Mouse (Mus musculus) lung, postnatal 4 days (tissue): ENCODE data around the gene Ivns1abp.
"Not testable (repeated sequence)": the region's sequence is repeated elsewhere in the genome, so short reads cannot be mapped to it uniquely, and the experiment has no call there.

Source experiments
- DNase-seq, 2 experiments: peaks; one replicate each; pipeline ENCODE4 v3.0.0; 2021

Ivns1abp gene

DNA sequence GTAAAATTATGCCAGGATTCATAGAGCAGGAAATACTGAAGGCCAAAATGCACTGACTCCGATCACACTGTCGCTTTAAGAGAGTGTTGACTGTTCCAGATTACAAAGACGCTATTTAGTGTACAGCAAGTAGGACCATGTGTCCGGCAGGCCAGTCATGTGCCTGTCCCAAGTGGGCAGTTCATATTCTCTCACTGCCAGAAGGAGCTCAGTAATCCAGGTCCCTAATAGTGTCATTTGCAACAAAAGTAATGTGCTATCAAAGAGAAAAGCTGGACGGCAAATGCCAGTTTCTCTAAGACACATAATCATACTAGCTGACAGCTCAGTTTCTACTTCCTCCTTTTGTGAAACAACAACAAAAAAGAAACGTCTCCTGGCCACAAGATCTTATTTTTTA, 1.3 kb upstream of the Ivns1abp start:
- DNase-seq = peak; percentile 41 to 42

DNA sequence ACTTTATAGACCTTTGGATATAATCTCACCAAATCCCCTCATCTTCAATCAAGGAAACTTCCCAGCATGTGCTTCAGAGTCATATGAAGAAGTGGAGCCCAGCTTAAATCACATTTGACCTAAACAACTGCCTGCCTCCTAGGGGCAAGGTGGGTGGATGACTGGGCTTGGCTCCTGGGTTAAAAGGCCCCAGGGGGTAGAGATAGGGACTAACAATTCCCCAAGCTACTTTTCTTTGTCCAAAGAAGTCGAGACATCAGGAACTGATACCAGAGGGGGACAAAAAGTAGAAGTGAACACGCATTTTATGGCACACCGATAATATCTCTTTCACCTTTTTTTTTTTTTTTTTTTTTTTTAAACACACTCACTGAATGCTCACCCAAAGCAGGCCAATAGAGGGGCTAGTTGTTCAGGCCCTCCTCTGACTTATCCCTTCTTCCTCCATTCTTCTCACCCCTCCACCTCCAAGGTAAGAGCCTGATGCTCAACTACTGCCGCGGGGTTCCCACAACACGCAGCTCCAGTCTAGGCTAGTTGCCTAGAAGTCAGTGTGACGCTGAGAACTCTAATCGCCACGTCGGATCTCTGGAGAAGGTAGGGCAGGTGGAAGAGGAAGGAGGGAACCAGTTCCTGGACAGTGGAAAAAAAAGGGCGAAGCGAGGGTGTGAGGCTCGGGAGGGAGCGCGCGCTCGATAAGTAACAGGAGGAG, 550 bp upstream of the Ivns1abp start:
- peak in 1 of 2 experiments; percentile 35 for DNase-seq

DNA sequence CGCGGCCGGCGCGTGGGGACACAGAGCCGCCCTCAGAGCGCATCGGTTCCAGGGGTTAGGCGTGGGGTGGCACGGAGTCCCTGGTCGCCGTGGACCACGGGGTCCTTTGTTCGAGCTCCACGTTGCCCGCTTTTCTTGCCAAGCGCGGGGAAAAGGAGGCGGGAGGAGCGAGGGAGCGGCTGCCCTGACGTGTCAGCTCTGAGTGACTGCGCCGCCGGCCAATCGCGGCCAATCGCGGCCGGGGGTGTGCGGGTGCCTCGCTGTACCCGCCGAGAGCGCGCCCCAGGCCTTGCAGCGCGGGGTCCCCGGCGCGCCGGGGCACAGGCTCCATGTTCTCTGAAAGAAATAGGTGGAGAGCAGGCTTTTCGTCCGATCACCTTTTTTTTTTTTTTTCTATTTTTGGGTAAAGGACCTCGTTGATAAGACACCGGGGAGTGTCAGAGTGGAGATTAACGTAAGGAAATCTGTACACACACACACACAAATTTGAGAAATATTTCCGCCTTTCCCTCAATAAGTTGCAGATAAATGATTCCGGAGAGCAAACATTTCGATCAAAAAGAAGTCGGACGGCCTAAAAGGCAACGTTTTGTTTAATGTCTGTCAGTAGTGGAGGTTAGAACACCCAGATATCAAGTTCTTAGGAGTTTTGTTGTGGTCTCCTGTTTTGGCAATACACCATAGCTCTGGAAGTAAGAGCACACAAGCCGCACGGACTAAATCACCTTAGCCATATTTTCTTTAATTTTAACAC, 1.0 kb downstream of the Ivns1abp start:
- DNase-seq = peak; percentile 97

DNA sequence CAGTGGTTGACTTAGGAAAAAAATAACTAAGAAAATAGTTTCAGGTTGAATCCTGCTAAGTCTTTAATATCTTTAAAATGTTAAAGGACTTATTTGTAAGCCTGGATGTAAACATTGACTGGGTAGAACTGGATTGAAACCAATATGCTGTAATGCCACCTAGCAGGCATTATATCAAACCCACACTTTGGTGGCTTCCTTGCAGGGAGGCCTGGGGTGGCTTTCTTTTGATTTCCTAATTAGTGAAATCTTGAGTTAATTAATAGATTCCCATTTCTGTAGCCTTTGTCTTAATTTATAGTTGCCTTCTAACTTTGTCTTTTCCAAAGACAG, 1.6 kb downstream of the Ivns1abp start:
- no peak for DNase-seq

DNA sequence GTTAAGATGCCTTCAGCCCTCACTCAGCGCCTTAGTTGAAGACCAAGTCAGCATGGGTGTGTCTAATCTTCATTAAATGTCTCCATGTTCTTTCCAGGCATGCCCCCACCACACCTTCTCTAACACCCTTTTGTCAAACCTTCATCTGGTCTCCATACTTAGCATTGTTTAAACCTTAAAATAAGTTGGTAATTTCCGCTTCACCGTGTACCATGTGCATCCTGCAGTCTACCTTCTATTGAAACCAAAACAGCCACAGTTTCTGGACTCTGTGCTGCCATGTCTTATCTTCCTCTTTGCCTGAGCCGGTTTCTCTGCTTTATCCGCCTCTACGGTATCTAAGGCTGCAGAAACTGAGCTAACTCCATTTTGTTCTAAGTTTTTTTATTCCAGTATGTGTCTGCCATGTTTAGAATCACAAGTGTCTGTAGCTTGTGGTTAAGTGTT, 2.4 kb downstream of the Ivns1abp start:
- DNase-seq = no peak

DNA sequence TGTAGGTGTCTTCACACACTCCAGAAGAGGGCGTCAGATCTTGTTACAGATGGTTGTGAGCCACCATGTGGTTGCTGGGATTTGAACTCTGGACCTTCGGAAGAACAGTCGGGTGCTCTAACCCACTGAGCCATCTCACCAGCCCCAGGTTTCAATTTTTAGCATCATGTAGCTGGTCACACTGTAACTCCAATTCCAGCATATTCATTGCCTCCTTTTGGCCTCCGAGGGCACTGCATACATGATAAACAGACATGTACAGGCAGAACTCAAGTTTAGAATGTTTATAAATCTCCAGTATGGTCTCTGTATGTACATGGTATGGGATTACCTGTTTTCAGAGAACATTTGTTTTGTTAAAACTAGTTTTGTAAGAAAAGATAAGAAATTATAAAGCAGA, 4.0 kb downstream of the Ivns1abp start:
- not testable (repeated sequence) for DNase-seq

DNA sequence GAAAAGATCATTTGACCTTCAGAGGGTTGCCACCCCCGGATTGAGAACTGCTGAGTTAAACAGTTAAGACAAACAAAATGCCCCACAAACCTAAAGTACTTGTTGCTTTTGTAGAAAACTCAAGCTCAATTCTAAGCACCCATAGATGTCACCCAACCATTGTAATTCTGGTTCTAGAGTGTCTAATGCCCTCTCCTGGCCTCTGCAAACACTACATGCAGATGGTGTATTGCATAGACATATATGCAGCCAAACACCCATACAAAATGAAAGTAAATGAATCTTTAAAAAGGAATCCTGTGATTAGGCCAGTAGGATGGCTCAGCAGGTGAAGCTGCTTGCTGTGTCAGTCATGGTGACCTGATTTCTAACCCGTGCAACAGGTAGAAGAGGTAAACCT, 8.6 kb downstream of the Ivns1abp start:
- peak in 1 of 2 experiments; percentile 54 for DNase-seq

DNA sequence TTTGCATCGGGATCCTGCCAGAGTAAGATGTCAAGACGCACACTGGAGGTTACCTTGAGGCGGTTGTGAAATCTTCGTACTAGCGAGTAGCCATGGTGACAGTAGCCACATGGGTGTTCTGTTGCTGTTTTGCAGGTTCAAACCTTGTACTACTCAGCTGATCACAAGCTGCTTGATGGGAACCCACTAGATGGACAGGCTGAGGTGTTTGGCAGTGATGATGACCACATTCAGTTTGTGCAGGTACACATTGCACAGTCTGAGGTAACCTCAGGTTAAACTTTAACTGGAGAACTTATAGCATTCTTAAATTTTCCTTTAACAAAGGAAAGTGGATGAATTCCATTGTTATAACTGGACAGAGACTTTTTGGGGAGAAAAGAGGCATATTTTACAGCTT, 11.7 kb downstream of the Ivns1abp start:
- DNase-seq = no peak

DNA sequence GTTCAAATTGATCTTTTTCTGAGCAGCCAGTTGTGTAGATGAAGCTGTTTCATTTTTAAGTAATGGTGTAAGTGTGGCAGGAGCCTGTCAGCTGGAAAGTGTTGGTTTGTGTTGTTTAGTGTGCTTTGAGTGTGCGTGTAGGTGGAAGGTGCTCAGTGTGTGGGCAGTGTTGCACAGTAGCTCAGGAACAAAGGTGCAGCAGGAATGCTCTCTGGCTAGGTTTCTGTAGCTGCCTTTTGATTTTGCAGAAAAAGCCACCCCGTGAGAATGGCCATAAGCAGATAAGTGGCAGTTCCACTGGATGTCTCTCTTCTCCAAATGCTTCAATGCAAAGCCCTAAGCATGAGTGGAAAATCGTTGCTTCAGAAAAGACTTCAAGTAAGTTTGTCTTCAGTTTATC, 15.1 kb downstream of the Ivns1abp start:
- DNase-seq = no peak

DNA sequence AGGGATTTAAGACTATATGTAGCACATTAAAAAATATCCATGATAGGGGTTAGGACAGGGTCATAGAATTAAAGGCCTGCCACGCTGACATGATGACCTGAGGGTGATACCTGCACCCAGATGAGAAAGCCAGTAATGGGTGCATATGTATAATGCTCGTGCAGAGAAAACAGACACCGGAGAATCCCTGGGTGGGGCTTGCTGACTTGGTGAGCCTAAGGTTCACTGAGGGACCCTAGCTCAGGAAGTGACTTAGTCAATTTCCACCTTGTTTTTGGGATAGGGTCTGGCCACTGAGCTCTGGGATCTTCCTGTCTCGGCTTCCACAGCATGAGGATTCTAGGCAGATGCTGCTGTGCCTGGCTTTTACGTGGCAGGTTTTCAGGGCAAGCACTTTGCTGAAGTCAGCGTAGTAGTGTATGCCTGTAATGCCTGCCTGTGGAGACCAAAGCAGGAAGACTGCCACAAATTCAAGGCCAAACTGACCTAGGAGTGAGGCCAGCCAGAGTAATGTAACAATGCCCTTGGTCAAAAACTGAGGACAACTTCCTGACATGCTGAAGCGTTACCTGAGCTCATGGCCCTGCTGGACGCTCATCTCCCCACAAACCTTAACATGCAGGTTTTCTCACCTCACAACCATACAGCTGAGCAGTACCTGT, 22.8 kb downstream of the Ivns1abp start:
- DNase-seq = no peak

DNA sequence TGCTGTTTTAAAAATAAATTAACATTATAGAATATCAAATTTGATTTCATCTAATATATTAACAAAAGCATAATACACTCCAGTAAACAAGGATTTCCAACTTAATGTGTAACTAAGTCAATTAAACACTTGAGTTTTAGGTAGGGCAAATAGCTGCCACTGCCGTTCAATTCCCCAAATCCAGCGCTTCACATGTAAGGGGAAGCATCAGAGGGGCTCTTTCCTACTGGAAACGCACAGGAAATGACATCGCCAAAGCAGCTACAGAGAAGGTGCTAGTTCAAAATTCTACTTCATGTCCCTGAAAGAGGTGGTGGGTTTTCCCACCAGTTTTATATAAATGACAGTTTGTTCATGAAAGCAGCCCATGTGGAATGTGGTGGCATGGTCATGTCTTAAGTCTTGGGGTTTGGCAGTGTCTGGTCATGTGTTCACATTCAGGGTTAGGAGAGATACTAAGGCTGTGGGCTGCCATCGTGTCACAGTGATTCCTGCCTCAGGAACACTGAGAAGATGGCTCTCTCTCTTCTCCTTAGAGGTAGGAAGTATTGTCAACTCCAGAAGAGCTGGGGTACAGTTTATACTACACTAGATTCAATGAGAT, 23.5 kb downstream of the Ivns1abp start:
- no peak for DNase-seq

DNA sequence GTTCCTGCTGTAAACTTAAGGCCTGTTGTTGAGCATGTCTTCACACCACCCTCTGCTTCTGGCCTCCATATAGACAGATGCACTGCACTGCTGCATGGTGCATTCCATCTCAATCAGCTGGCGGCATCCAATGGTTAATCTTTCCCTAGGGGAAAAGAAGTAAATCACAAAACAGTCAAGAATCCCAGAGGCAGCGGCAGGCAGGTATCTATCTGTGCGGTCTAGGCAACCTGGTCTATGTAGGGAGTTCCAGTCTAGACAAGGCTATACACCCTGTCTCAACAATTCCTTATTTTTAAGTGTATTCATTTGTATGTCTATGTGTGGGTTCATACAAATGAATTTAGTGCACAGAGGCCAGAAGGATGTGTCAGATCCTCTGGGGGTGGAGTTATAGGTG, 24.2 kb downstream of the Ivns1abp start:
- no peak for DNase-seq

DNA sequence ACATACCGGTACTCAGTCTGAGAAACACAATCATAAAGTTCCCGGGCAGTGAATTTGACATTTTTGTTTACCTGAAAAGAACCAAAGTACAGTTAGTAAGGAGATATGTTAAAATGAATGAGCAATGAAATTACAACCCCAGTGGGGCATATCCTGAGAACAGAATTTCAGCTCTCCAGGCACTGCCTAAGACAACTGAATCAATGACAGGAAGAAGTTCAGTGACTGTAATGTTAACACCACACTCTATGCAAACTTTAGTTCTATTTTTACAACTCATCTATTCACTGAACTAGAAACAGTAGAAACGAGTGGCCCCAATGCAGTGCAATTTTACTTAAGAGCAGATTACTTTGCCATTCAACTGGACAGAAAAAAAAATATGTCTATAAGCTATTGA, 26.3 kb downstream of the Ivns1abp start:
- no peak for DNase-seq

DNA sequence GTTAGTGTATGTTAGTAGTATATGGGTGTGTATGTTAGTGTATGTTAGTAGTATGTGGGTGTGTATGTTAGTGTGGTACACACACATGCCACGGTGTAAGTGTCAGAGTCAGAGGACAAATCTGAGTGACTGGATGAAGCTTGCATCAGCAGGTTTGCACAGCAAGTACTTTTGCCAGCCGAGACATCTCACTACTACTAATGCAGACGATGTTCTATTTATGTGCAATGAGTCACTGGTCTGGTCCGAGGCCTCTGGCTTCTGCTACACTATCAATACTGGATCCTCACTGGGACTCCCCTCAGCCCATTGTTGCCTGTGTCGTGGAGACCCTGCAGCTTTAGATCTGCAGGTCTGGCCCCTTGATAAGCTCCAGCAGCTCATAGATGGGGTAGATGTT, 27.3 kb downstream of the Ivns1abp start:
- DNase-seq = no peak

DNA sequence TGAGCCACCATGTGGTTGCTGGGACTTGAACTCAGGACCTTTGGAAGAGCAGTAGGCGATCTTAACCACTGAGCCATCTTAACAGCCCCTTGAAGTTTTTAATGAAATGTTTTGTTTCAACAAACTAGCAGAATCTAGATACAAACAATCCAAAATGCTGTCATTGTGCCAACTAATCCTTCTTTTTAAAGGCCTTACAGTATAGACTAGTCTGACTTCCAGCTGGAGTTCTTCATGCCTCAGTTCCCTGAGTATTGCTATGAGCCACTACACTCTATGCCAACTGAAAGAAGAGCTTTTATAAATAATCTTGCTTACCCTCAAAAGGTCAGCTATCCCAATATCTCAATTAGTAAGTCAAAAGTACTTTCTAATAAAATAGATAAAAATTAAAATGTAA, 28.5 kb downstream of the Ivns1abp start:
- DNase-seq = no peak

DNA sequence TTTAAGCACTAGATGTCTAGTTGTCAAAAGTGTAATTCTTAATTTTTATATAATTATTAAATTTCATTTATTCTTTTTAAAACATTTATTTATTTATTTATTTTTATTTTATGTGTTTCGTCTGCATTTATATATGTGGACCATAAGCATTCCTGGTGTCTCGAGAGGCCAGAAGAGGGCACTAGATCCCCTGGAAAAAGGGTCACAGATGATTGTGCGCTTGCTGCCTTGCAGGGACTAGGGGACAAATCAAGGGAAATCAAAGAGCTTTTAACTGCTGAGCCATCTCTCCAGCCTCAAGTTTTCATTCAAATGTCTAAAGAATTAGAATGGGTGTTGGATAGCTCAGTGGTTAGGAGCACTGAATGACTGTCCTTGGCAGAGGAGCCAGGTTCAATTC, 33.1 kb downstream of the Ivns1abp start:
- no peak for DNase-seq

DNA sequence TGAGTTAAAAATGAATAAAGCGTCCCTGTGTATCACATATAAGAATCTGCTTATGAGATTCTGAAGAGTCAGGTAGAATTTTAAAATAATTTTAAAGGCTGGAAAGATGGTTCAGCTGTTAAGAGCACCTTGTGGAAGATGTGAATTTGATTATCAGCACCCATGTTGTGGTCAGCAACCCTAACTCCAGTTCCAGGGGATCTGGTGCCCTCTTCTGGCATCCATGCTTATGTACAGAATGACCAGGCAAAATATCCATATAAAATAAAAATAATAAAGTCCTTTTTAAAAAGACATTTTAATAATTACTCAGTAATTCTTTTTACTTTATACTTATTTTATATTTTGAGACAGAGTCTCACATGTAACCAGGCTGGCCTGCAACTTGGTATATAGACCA, 45.8 kb downstream of the Ivns1abp start:
- DNase-seq = peak in 1 of 2 experiments; percentile 35

DNA sequence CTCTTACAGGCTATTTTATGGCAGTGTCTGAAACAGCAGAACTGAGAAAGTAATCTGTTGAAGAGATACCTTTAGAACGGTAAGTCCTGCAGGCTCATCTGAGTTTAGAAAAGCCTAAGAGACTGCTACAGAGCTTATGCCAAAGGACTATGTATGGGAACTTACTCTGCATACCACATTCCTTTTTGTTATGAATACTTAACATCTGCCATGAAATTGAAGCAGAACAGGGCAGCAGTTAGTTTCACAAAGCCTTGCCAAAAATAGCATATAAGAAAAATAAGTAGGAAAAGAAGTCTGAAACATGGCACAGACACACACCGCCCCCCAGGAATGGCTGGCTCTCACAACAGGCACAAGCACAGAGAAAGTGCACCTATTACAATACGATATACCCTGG, 65.5 kb downstream of the Ivns1abp start:
- no peak for DNase-seq
